Mouse (Mus musculus): ENCODE data around the gene Nrg3.
A peak's percentile ranks its signal among the peaks of the same experiment; 100 is the strongest.

Nrg3 gene

GRCm38 (mm10) chr14:38936483-38937054, 536.3 kb downstream of the Nrg3 start:
- peak in 1 of 2 experiments; percentile 22 for DNase-seq

- DNase-seq = no peak
Observed at GRCm38 (mm10) chr14:38923652-38924051, 549.2 kb downstream of the Nrg3 start.

- DNase-seq = no peak
Observed at GRCm38 (mm10) chr14:38920800-38921199, 552.1 kb downstream of the Nrg3 start.

- no peak for DNase-seq
Observed at GRCm38 (mm10) chr14:38870591-38870990, 602.3 kb downstream of the Nrg3 start.

GRCm38 (mm10) chr14:38847566-38847965, 625.3 kb downstream of the Nrg3 start:
- peak; percentile 89 to 95 for DNase-seq

- DNase-seq = peak; percentile 32 to 67
Observed at GRCm38 (mm10) chr14:38847091-38847490, 625.8 kb downstream of the Nrg3 start.

GRCm38 (mm10) chr14:38835006-38835405, 637.9 kb downstream of the Nrg3 start:
- no peak for DNase-seq

GRCm38 (mm10) chr14:38824891-38825290, 648.0 kb downstream of the Nrg3 start:
- peak; percentile 19 to 44 for DNase-seq

- DNase-seq = no peak
Observed at GRCm38 (mm10) chr14:38797027-38797426, 675.9 kb downstream of the Nrg3 start.

GRCm38 (mm10) chr14:38775291-38776116, 697.4 kb downstream of the Nrg3 start:
- DNase-seq = peak; percentile 49 to 60

GRCm38 (mm10) chr14:38774811-38775210, 698.1 kb downstream of the Nrg3 start:
- DNase-seq = no peak

- no peak for DNase-seq
Observed at GRCm38 (mm10) chr14:38730465-38730864, 742.4 kb downstream of the Nrg3 start.

GRCm38 (mm10) chr14:38703894-38704293, 769.0 kb downstream of the Nrg3 start:
- peak; percentile 7 to 41 for DNase-seq

- peak; percentile 6 to 59 for DNase-seq
Observed at GRCm38 (mm10) chr14:38702596-38703393, 770.1 kb downstream of the Nrg3 start.

- no peak for DNase-seq
Observed at GRCm38 (mm10) chr14:38701413-38701812, 771.5 kb downstream of the Nrg3 start.

- DNase-seq = no peak
Observed at GRCm38 (mm10) chr14:38700972-38701371, 771.9 kb downstream of the Nrg3 start.

- DNase-seq = no peak
Observed at GRCm38 (mm10) chr14:38659973-38660372, 812.9 kb downstream of the Nrg3 start.

GRCm38 (mm10) chr14:38637070-38637469, 835.8 kb downstream of the Nrg3 start:
- no peak for DNase-seq

- DNase-seq = no peak
Observed at GRCm38 (mm10) chr14:38630114-38630513, 842.8 kb downstream of the Nrg3 start.

- peak; percentile 25 to 59 for DNase-seq
Observed at GRCm38 (mm10) chr14:38629671-38630070, 843.2 kb downstream of the Nrg3 start.

- peak in 1 of 2 experiments; percentile 14 for DNase-seq
Observed at GRCm38 (mm10) chr14:38628862-38629619, 843.8 kb downstream of the Nrg3 start.

GRCm38 (mm10) chr14:38616969-38617368, 855.9 kb downstream of the Nrg3 start:
- DNase-seq = no peak

GRCm38 (mm10) chr14:38597735-38598134, 875.2 kb downstream of the Nrg3 start:
- no peak for DNase-seq
